Mouse (Mus musculus): ENCODE measurements around the gene Rasgrp3. TPM values are rescaled to one million over a fixed set of nuclear protein-coding genes. Genes with fewer than 3 reads are reported as not detected.

Rasgrp3 gene
- polyA plus RNA-seq (2014; fragmentation: Nextera tagmentation; extraction: Ambion mirVana): 24.5 and 30.1 TPM in 2 replicates

- Histone ChIP-seq H3K4me1 (ENCODE audit: insufficient read depth) (no peaks in the 10 kb centered on the region), H3K27ac (ENCODE audit: low read depth) (peak within 1 kb of the TSS; percentile 76), H3K36me3 (ENCODE audit: insufficient read depth) (no peaks in the 10 kb centered on the region), H3K9me3 (ENCODE audit: low read depth, low read length) (no peaks in the 10 kb centered on the region), H3K4me3 (ENCODE audit: low read depth, low read length) (peak within 1 kb of the TSS; percentile 28), H3K27me3 (ENCODE audit: insufficient read depth, low read length) (no peaks in the 10 kb centered on the region), H3K4me2 (peak within 1 kb of the TSS; percentile 11; the same call in 1 of the 2 replicates), H3K9ac (peak within 1 kb of the TSS; percentile 42)
- no peak for TF ChIP-seq CTCF (IDR thresholded peaks at IDR 0.05; ENCODE audit: low read depth)
- peak; percentile 55; the same call in 1 of the 2 replicates for ATAC-seq (ENCODE audit: insufficient read depth)
- DNase-seq: peak; percentile 66
- WGBS: 45% methylated on average over 6 of the region's 6 CpGs
These were observed at the start of gene Rasgrp3 for GRCm38 (mm10) chr17:75435599-75435998. Gene Rasgrp3, plus strand, starts transcription at chr17:75435896.

- WGBS: 60% methylated on average over 4 of the region's 4 CpGs
- no peaks in the 10 kb centered on the region for H3K4me1 ChIP-seq (ENCODE audit: insufficient read depth)
- TF ChIP-seq CTCF (IDR thresholded peaks at IDR 0.05; ENCODE audit: low read depth): no peak
- DNase-seq (no peak), ATAC-seq (ENCODE audit: insufficient read depth) (no peak)
- no peak overlapping the region for H3K4me3 ChIP-seq (ENCODE audit: low read depth, low read length)
- no peaks in the 10 kb centered on the region for H3K9me3 ChIP-seq (ENCODE audit: low read depth, low read length)
- no peak overlapping the region for H3K4me2 ChIP-seq
- H3K9ac ChIP-seq: no peak overlapping the region
- H3K27me3 ChIP-seq (ENCODE audit: insufficient read depth, low read length): no peaks in the 10 kb centered on the region
- peaks cover 6% of the 10 kb centered on the region; the same call in 1 of the 2 replicates for H3K36me3 ChIP-seq (ENCODE audit: insufficient read depth)
- no peak overlapping the region for H3K27ac ChIP-seq (ENCODE audit: low read depth)
These were observed 47.3 kb upstream of the Rasgrp3 start for GRCm38 (mm10) chr17:75388402-75388801.

GRCm38 (mm10) chr17:75390142-75390541 is 45.6 kb upstream of the Rasgrp3 start:
- Histone ChIP-seq H3K27me3 (ENCODE audit: insufficient read depth, low read length) (no peaks in the 10 kb centered on the region), H3K9ac (no peak overlapping the region), H3K36me3 (ENCODE audit: insufficient read depth) (peaks cover 6% of the 10 kb centered on the region; the same call in 1 of the 2 replicates), H3K4me1 (ENCODE audit: insufficient read depth) (no peaks in the 10 kb centered on the region), H3K4me3 (ENCODE audit: low read depth, low read length) (no peak overlapping the region), H3K27ac (ENCODE audit: low read depth) (no peak overlapping the region), H3K4me2 (no peak overlapping the region), H3K9me3 (ENCODE audit: low read depth, low read length) (no peaks in the 10 kb centered on the region)
- no peak for DNase-seq
- WGBS: 90% methylated on average over 10 of the region's 10 CpGs
- ATAC-seq (ENCODE audit: insufficient read depth): no peak
- TF ChIP-seq CTCF (IDR thresholded peaks at IDR 0.05; ENCODE audit: low read depth): no peak

GRCm38 (mm10) chr17:75391429-75392192 is 44.1 kb upstream of the Rasgrp3 start:
- no peak overlapping the region for H3K9ac ChIP-seq
- no peaks in the 10 kb centered on the region for H3K27me3 ChIP-seq (ENCODE audit: insufficient read depth, low read length)
- H3K9me3 ChIP-seq (ENCODE audit: low read depth, low read length): no peaks in the 10 kb centered on the region
- no peak overlapping the region for H3K4me3 ChIP-seq (ENCODE audit: low read depth, low read length)
- H3K36me3 ChIP-seq (ENCODE audit: insufficient read depth): peaks cover 6% of the 10 kb centered on the region; the same call in 1 of the 2 replicates
- no peaks in the 10 kb centered on the region for H3K4me1 ChIP-seq (ENCODE audit: insufficient read depth)
- ATAC-seq (ENCODE audit: insufficient read depth) (no peak), DNase-seq (no peak)
- WGBS: 85% methylated on average over 6 of the region's 6 CpGs
- no peak overlapping the region for H3K4me2 ChIP-seq
- no peak for TF ChIP-seq CTCF (IDR thresholded peaks at IDR 0.05; ENCODE audit: low read depth)
- H3K27ac ChIP-seq (ENCODE audit: low read depth): no peak overlapping the region

GRCm38 (mm10) chr17:75406405-75406804 is 29.3 kb upstream of the Rasgrp3 start:
- Histone ChIP-seq H3K4me1 (ENCODE audit: insufficient read depth) (no peaks in the 10 kb centered on the region), H3K9me3 (ENCODE audit: low read depth, low read length) (no peaks in the 10 kb centered on the region), H3K4me2 (no peak overlapping the region), H3K36me3 (ENCODE audit: insufficient read depth) (no peaks in the 10 kb centered on the region), H3K9ac (no peak overlapping the region), H3K27me3 (ENCODE audit: insufficient read depth, low read length) (no peaks in the 10 kb centered on the region), H3K27ac (ENCODE audit: low read depth) (no peak overlapping the region), H3K4me3 (ENCODE audit: low read depth, low read length) (no peak overlapping the region)
- WGBS: 56% methylated on average over 4 of the region's 4 CpGs
- ATAC-seq (ENCODE audit: insufficient read depth) (no peak), DNase-seq (peak; percentile 50)
- TF ChIP-seq CTCF (IDR thresholded peaks at IDR 0.05; ENCODE audit: low read depth): peak; percentile 45

GRCm38 (mm10) chr17:75416861-75417260 is 18.8 kb upstream of the Rasgrp3 start:
- Histone ChIP-seq H3K9ac (no peak overlapping the region), H3K27me3 (ENCODE audit: insufficient read depth, low read length) (no peaks in the 10 kb centered on the region), H3K4me1 (ENCODE audit: insufficient read depth) (no peaks in the 10 kb centered on the region), H3K9me3 (ENCODE audit: low read depth, low read length) (no peaks in the 10 kb centered on the region), H3K27ac (ENCODE audit: low read depth) (no peak overlapping the region), H3K4me3 (ENCODE audit: low read depth, low read length) (no peak overlapping the region), H3K36me3 (ENCODE audit: insufficient read depth) (no peaks in the 10 kb centered on the region), H3K4me2 (no peak overlapping the region)
- no peak for TF ChIP-seq CTCF (IDR thresholded peaks at IDR 0.05; ENCODE audit: low read depth)
- ATAC-seq (ENCODE audit: insufficient read depth) (no peak), DNase-seq (no peak)
- 53% methylated on average over 3 of the region's 3 CpGs for WGBS

- Histone ChIP-seq H3K36me3 (ENCODE audit: insufficient read depth) (no peaks in the 10 kb centered on the region), H3K4me3 (ENCODE audit: low read depth, low read length) (no peak overlapping the region), H3K9ac (no peak overlapping the region), H3K4me2 (no peak overlapping the region), H3K4me1 (ENCODE audit: insufficient read depth) (no peaks in the 10 kb centered on the region), H3K9me3 (ENCODE audit: low read depth, low read length) (no peaks in the 10 kb centered on the region), H3K27me3 (ENCODE audit: insufficient read depth, low read length) (no peaks in the 10 kb centered on the region), H3K27ac (ENCODE audit: low read depth) (no peak overlapping the region)
- no peak for ATAC-seq (ENCODE audit: insufficient read depth)
- DNase-seq: no peak
- 84% methylated on average over 2 of the region's 2 CpGs for WGBS
- no peak for TF ChIP-seq CTCF (IDR thresholded peaks at IDR 0.05; ENCODE audit: low read depth)
These were observed 1.5 kb upstream of the Rasgrp3 start for GRCm38 (mm10) chr17:75434152-75434551.

All from lung, embryonic 14.5 days (tissue).